Mouse (Mus musculus): ENCODE data around the gene Atpaf1.

DNA sequence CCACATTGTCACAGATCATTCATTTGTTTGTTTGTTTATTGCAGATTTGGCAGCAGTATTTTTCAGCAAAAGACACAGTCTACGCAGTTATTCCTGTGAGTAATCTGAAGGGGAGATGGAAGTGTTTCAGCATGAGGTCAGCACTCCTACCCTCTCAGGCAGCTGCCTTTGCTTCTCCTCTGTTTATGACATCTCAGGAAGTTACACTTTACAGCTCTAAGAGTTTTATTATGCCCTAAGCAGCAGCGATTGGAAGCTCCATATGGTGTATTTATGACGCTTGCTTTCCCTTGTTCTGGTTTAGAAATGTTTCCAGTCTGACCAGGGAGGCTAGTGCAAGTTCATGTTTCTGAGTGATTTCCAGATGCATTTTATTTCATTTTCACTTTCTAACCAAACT is 10.7 kb downstream of the Atpaf1 start:
- TF ChIP-seq CTCF (IDR thresholded peaks at IDR 0.05; ENCODE audit: low read depth) (no peak), EP300 (IDR thresholded peaks at IDR 0.05; ENCODE audit: low read depth) (no peak)
